Mouse (Mus musculus) Muller cell, postnatal 12 days (primary cell): ENCODE data around the gene Duoxa1.

ENCODE experiments used
- DNase-seq: peaks from one replicate; pipeline ENCODE4 v3.0.0-alpha.2; 2015; ENCODE audit errors: inconsistent ontology term

The Duoxa1 gene

DNA sequence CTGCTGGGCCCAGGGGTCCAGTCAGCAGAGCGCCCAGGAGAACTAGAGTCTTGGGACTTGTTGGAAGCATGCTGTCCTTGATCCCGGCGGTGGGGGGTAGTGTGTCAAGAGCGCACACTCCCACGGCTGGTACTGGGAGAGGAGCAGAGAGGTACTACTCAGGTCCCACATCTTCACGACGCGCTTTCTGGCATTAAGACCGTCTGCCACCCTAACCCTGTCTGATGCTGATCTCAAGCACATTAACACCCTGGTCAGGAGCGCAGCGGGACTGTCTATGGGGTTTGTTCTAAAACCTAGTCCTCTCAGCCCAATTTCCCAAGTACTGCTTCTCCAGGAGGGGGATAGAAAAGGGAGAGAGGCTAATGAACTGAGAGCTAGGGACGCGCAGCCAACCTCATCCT lies 15.4 kb downstream of the Duoxa1 start, which contains the start of gene Duox2:
Duox2 (minus strand) TSS at position 354 of the 404 bp plus-strand sequence.
- no peak for DNase-seq

GRCm38 (mm10) chr2:122297271-122298095 lies 16.0 kb downstream of the Duoxa1 start:
- no peak for DNase-seq

DNA sequence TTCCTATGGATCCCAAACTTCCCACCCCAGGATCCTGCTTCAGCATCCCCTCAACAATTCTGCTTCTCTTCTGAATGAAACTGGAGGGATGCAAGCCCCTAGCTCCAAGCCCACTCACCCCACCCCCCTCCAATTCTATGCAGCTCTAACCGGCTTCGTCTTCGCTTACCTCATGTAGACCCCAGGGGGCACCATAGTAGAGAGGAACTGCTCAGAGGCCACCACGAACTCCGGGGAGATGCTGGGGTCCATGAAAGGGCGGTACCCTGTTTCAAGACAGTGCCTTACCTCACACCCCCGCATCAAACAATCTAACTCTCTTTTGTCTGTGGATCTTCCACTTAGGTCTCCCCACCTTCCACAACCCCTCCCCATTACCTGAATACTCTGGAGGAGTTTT lies 18.6 kb downstream of the Duoxa1 start:
- no peak for DNase-seq

DNA sequence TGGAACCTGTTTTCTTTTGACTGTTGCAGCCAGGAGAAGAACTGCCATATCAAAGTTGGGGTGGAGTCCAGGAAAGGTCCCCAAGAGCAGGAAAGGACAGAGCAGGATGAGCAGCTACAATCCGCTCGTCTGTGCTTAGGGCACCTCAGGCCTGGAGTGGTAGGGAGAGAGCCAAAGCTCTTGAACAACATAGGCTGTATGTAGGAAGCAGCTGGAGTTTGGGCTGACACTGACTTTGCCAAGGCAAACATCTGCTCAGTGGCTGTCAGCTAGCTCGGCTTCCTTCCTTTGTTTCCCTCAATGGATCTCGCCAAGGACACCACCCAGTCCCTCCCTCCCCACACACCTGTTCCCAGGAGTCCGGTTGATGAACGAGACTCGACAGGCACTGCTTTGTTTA lies 27.4 kb downstream of the Duoxa1 start:
- DNase-seq, result no peak

- no peak for DNase-seq
Observed at GRCm38 (mm10) chr2:122284091-122284490, 29.4 kb downstream of the Duoxa1 start.

DNA sequence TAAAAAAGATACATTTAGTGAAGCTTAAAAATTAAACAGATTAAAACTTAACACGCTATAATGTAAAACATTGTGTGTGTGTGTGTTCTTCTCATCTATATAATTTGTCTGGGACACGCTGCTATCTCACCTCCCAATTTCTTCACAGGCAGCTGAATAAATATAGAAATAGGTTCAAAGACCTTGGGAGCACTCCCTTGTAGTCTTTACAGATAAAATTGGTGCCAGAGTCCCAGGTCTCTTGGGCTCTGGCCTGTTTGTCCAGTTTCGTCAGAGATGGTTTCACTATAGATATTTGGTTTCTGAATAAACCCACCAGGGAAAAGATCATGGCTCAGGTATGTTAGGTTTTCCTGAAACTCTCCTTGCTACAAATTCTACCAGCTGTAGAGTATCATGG lies 34.8 kb downstream of the Duoxa1 start:
- no peak for DNase-seq

- DNase-seq, result no peak
Observed at GRCm38 (mm10) chr2:122266407-122267193, 46.9 kb downstream of the Duoxa1 start.

DNA sequence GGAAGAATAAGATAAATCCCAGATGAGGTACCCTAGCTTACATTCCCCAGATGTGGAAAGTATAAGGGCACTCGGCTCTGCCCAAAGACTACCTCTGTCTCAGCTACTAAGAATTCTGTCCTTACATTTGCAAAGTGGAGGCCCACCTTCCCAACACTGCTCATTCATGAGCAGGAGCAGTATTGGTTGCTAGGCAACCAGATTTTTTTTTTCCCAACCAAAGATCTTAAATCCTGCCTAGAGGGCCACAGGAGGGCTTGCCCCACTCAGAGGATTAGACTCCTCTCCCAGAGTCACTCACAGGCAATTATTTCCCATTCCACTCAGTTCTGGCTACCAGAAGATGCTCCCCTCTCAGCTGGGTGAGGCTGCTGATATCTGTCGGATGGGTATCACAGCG lies 48.8 kb downstream of the Duoxa1 start:
- DNase-seq, result no peak

DNA sequence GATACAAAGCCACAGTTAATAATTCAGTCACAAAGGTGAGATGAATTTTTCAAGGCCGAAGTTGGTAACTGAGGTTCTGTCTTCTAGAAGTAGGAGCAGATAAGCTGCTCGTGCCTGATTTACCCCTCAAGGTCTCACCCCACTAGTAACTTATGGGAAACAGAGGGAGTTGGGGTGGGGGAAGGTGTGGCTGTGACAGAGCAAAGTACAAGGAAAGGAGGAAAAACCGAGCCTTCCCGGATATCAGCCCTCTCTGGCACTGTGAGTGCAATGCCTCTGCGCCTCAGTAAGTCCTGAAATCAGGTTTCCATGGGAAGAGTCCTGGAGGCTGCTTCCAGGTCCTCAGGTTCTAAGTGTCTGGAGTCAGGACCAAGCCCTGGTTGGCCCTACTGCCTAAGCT lies 52.8 kb downstream of the Duoxa1 start:
- DNase-seq, result no peak

DNA sequence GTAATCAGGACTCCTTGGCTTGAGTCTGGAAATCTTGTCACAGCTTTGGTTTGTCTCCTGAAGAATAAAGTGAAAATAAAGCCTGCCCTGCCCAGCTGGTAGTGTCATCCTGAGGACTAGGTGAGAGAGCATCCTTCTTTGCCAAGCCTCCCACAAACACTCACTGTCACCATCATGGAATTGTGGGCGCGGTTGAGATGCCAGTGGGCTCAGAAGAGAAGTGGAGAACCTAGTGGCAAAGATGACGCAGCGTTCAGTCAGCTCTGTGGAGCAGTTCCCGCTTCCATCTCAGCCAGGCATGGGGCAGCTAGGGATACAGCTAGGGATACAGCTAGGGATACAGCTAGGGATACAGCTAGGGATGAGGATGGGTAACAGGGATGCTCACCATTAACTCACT lies 57.5 kb downstream of the Duoxa1 start:
- no peak for DNase-seq
